Mouse (Mus musculus) ovary, adult 18-20 months (tissue): ENCODE results near the gene D430041D05Rik.

Experiments used
- DNase-seq: peaks from one replicate; pipeline ENCODE4 v3.0.0; 2022; ENCODE audit warnings: low spot score, mixed read lengths

D430041D05Rik gene

GRCm38 (mm10) chr2:104337619-104338018, 73.2 kb downstream of the D430041D05Rik start:
- DNase-seq: no peak

- DNase-seq: no peak
These were observed 75.0 kb downstream of the D430041D05Rik start for GRCm38 (mm10) chr2:104335824-104336223.

GRCm38 (mm10) chr2:104333952-104334351, 76.9 kb downstream of the D430041D05Rik start:
- no peak for DNase-seq

- no peak for DNase-seq
These were observed 78.1 kb downstream of the D430041D05Rik start for GRCm38 (mm10) chr2:104332707-104333106.

GRCm38 (mm10) chr2:104331261-104331660, 79.6 kb downstream of the D430041D05Rik start:
- no peak for DNase-seq

- DNase-seq: no peak
These were observed 83.6 kb downstream of the D430041D05Rik start for GRCm38 (mm10) chr2:104327116-104327794.

GRCm38 (mm10) chr2:104323773-104324172, 87.0 kb downstream of the D430041D05Rik start:
- DNase-seq: no peak

GRCm38 (mm10) chr2:104323351-104323750, 87.5 kb downstream of the D430041D05Rik start:
- DNase-seq: no peak

GRCm38 (mm10) chr2:104320061-104320624, 90.7 kb downstream of the D430041D05Rik start:
- DNase-seq: no peak

GRCm38 (mm10) chr2:104319443-104319842, 91.4 kb downstream of the D430041D05Rik start:
- no peak for DNase-seq

GRCm38 (mm10) chr2:104318881-104319280, 91.9 kb downstream of the D430041D05Rik start:
- DNase-seq: peak; percentile 6

- DNase-seq: no peak
These were observed 92.6 kb downstream of the D430041D05Rik start for GRCm38 (mm10) chr2:104318259-104318658.

GRCm38 (mm10) chr2:104317631-104318030, 93.2 kb downstream of the D430041D05Rik start:
- no peak for DNase-seq

- DNase-seq: no peak
These were observed 94.3 kb downstream of the D430041D05Rik start for GRCm38 (mm10) chr2:104316483-104316882.

- DNase-seq: no peak
These were observed 97.6 kb downstream of the D430041D05Rik start for GRCm38 (mm10) chr2:104313246-104313645.

- DNase-seq: no peak
These were observed 103.7 kb downstream of the D430041D05Rik start for GRCm38 (mm10) chr2:104307102-104307501.

GRCm38 (mm10) chr2:104305722-104306121, 105.1 kb downstream of the D430041D05Rik start:
- DNase-seq: no peak

- no peak for DNase-seq
These were observed 110.9 kb downstream of the D430041D05Rik start for GRCm38 (mm10) chr2:104299912-104300311.

GRCm38 (mm10) chr2:104299160-104299559, 111.7 kb downstream of the D430041D05Rik start:
- DNase-seq: peak; percentile 24

GRCm38 (mm10) chr2:104286821-104287220, 124.0 kb downstream of the D430041D05Rik start:
- no peak for DNase-seq

- no peak for DNase-seq
These were observed 127.3 kb downstream of the D430041D05Rik start for GRCm38 (mm10) chr2:104283401-104283955.

- DNase-seq: no peak
These were observed 128.0 kb downstream of the D430041D05Rik start for GRCm38 (mm10) chr2:104282835-104283234.

- DNase-seq: no peak
These were observed 143.8 kb downstream of the D430041D05Rik start for GRCm38 (mm10) chr2:104267049-104267448.

- no peak for DNase-seq
These were observed 149.1 kb downstream of the D430041D05Rik start for GRCm38 (mm10) chr2:104261741-104262067.
